Mouse (Mus musculus) neural tube, embryonic 14.5 days (tissue): ENCODE measurements around the gene Defb26. TPM values are rescaled to one million over a fixed set of nuclear protein-coding genes. Genes with fewer than 3 reads are reported as not detected.

Experiments used
- ATAC-seq: fragments of 200-750 bp; cut with Nextera tagmentation; 2 replicates; pipeline ENCODE4 v1.8.0; 2017; ENCODE audit warnings: low read depth, mild to moderate bottlenecking, moderate TSS enrichment, moderate library complexity
- H3K27ac ChIP-seq: fragments of 300-500 bp; sonication (generic); 2 replicates; pipeline ENCODE4 v1.5.1; 2014; ENCODE audit warnings: low read depth, mild to moderate bottlenecking, control low read depth, low read length, moderate library complexity, mixed read lengths
- H3K27me3 ChIP-seq: fragments of 300-500 bp; sonication (generic); 2 replicates; pipeline ENCODE4 v1.6.1; 2014; ENCODE audit warnings: low read length; ENCODE audit not compliant: control insufficient read depth, insufficient read depth
- H3K36me3 ChIP-seq: fragments of 300-500 bp; sonication (generic); 2 replicates; pipeline ENCODE4 v1.6.1; 2014; ENCODE audit warnings: low read length, mixed read lengths; ENCODE audit not compliant: control insufficient read depth, insufficient read depth
- H3K4me1 ChIP-seq: fragments of 300-500 bp; sonication (generic); 2 replicates; pipeline ENCODE4 v1.6.1; 2014; ENCODE audit warnings: low read length; ENCODE audit not compliant: control insufficient read depth, insufficient read depth
- H3K4me2 ChIP-seq: fragments of 300-500 bp; sonication (generic); 2 replicates; pipeline ENCODE4 v1.6.1; 2014; ENCODE audit warnings: mild to moderate bottlenecking, low read depth, low read length, control low read depth
- H3K4me3 ChIP-seq: fragments of 300-500 bp; sonication (generic); 2 replicates; pipeline ENCODE4 v1.5.1; 2014; ENCODE audit warnings: low read depth, low read length, control low read depth, mixed read lengths
- H3K9ac ChIP-seq: fragments of 300-500 bp; sonication (generic); replicated peaks from 2 replicates; pipeline ENCODE4 v1.6.1; 2014; ENCODE audit warnings: low read depth, mild to moderate bottlenecking, control low read depth, low read length, mixed read lengths
- H3K9me3 ChIP-seq: fragments of 300-500 bp; sonication (generic); 2 replicates; pipeline ENCODE4 v1.6.1; 2016; ENCODE audit warnings: low read length; ENCODE audit not compliant: control insufficient read depth
- WGBS: fragments of 180-500 bp; shearing (Covaris S2); extraction: QIAGEN DNeasy Blood & Tissue Kit; methylation state at CpG from one replicate; pipeline ENCODE4 v1.1.7; 2014; 5-methylcytosine and 5-hydroxymethylcytosine counted together
- polyA plus RNA-seq: library from polyadenylated mRNA; unstranded; fragments of >200 nt; fragmentation: Nextera tagmentation; extraction: Ambion mirVana; gene quantifications from 2 replicates; pipeline ENCODE4 v1.2.1, GENCODE M21; 2014

Gene Defb26
- not detected in 2 replicates for polyA plus RNA-seq

- no peaks in the 10 kb centered on the region for H3K27me3 ChIP-seq
- H3K36me3 ChIP-seq: no peaks in the 10 kb centered on the region
- no peak within 1 kb of the TSS for H3K4me3 ChIP-seq
- no peaks in the 10 kb centered on the region for H3K4me1 ChIP-seq
- H3K9ac ChIP-seq: no peak within 1 kb of the TSS
- no peak for ATAC-seq
- H3K27ac ChIP-seq: no peak within 1 kb of the TSS
- no peak within 1 kb of the TSS for H3K4me2 ChIP-seq
- 61% methylated on average over 1 of the region's 1 CpGs for WGBS
- no peaks in the 10 kb centered on the region for H3K9me3 ChIP-seq
These were observed at the start of gene Defb26 for GRCm38 (mm10) chr2:152511592-152511991. Gene Defb26, minus strand, starts transcription at chr2:152511692.

GRCm38 (mm10) chr2:152556655-152557054 is 45.2 kb upstream of the Defb26 start:
- WGBS: 89% methylated on average over 7 of the region's 7 CpGs
- Histone ChIP-seq H3K36me3 (no peaks in the 10 kb centered on the region), H3K9me3 (no peaks in the 10 kb centered on the region), H3K9ac (no peak overlapping the region), H3K4me3 (no peak overlapping the region), H3K4me1 (no peaks in the 10 kb centered on the region), H3K4me2 (no peak overlapping the region), H3K27ac (no peak overlapping the region), H3K27me3 (no peaks in the 10 kb centered on the region)
- ATAC-seq: no peak

- Histone ChIP-seq H3K27me3 (no peaks in the 10 kb centered on the region), H3K9ac (no peak overlapping the region), H3K9me3 (no peaks in the 10 kb centered on the region), H3K4me1 (no peaks in the 10 kb centered on the region), H3K36me3 (no peaks in the 10 kb centered on the region), H3K27ac (no peak overlapping the region), H3K4me3 (no peak overlapping the region), H3K4me2 (no peak overlapping the region; the same call in 1 of the 2 replicates)
- ATAC-seq: peak; percentile 60; the same call in 1 of the 2 replicates
- 16% methylated on average over 16 of the region's 16 CpGs for WGBS
These were observed 42.4 kb upstream of the Defb26 start for GRCm38 (mm10) chr2:152553774-152554423.

- H3K4me1 ChIP-seq: no peaks in the 10 kb centered on the region
- H3K4me2 ChIP-seq: no peak overlapping the region
- H3K36me3 ChIP-seq: no peaks in the 10 kb centered on the region
- WGBS: 80% methylated on average over 5 of the region's 5 CpGs
- H3K9ac ChIP-seq: no peak overlapping the region
- H3K27me3 ChIP-seq: no peaks in the 10 kb centered on the region
- no peaks in the 10 kb centered on the region for H3K9me3 ChIP-seq
- H3K4me3 ChIP-seq: no peak overlapping the region
- no peak overlapping the region for H3K27ac ChIP-seq
- ATAC-seq: no peak
These were observed 36.6 kb upstream of the Defb26 start for GRCm38 (mm10) chr2:152548124-152548523.

GRCm38 (mm10) chr2:152544691-152545090 is 33.2 kb upstream of the Defb26 start:
- 19% methylated on average over 4 of the region's 4 CpGs for WGBS
- no peaks in the 10 kb centered on the region for H3K4me1 ChIP-seq
- no peak overlapping the region for H3K4me2 ChIP-seq
- no peak overlapping the region for H3K27ac ChIP-seq
- H3K36me3 ChIP-seq: no peaks in the 10 kb centered on the region
- no peak overlapping the region for H3K9ac ChIP-seq
- peak; percentile 60; the same call in 1 of the 2 replicates for ATAC-seq
- H3K9me3 ChIP-seq: no peaks in the 10 kb centered on the region
- no peak overlapping the region for H3K4me3 ChIP-seq
- H3K27me3 ChIP-seq: no peaks in the 10 kb centered on the region

- no peak for ATAC-seq
- WGBS: 60% methylated on average over 4 of the region's 4 CpGs
These were observed 32.0 kb upstream of the Defb26 start for GRCm38 (mm10) chr2:152543478-152543877.

GRCm38 (mm10) chr2:152542897-152543296 is 31.4 kb upstream of the Defb26 start:
- Histone ChIP-seq H3K36me3 (no peaks in the 10 kb centered on the region), H3K9me3 (no peaks in the 10 kb centered on the region), H3K27ac (no peak overlapping the region), H3K4me1 (no peaks in the 10 kb centered on the region), H3K4me3 (no peak overlapping the region), H3K27me3 (no peaks in the 10 kb centered on the region), H3K4me2 (no peak overlapping the region), H3K9ac (no peak overlapping the region)
- 77% methylated on average over 2 of the region's 2 CpGs for WGBS
- ATAC-seq: no peak

More at GRCm38 (mm10) chr2:152543478-152543877, 32.0 kb upstream of the Defb26 start:
- Histone ChIP-seq H3K27me3 (no peaks in the 10 kb centered on the region), H3K9me3 (no peaks in the 10 kb centered on the region), H3K4me2 (no peak overlapping the region), H3K27ac (no peak overlapping the region), H3K36me3 (no peaks in the 10 kb centered on the region), H3K4me1 (no peaks in the 10 kb centered on the region), H3K9ac (no peak overlapping the region), H3K4me3 (no peak overlapping the region)

- Histone ChIP-seq H3K4me2 (no peak overlapping the region), H3K4me3 (no peak overlapping the region), H3K27ac (no peak overlapping the region), H3K36me3 (no peaks in the 10 kb centered on the region), H3K4me1 (no peaks in the 10 kb centered on the region), H3K27me3 (no peaks in the 10 kb centered on the region), H3K9me3 (no peaks in the 10 kb centered on the region), H3K9ac (no peak overlapping the region)
- 85% methylated on average over 9 of the region's 9 CpGs for WGBS
- no peak for ATAC-seq
These were observed 30.5 kb upstream of the Defb26 start for GRCm38 (mm10) chr2:152541979-152542378.

GRCm38 (mm10) chr2:152539944-152540710 is 28.6 kb upstream of the Defb26 start, which contains the start of gene Defb29:
Gene Defb29, minus strand, starts transcription at chr2:152540098.
- H3K4me3 ChIP-seq: no peak within 1 kb of the TSS
- 52% methylated on average over 13 of the region's 13 CpGs for WGBS
- H3K9me3 ChIP-seq: no peaks in the 10 kb centered on the region
- no peaks in the 10 kb centered on the region for H3K36me3 ChIP-seq
- no peak for ATAC-seq
- no peak within 1 kb of the TSS for H3K9ac ChIP-seq
- H3K27me3 ChIP-seq: no peaks in the 10 kb centered on the region
- H3K4me1 ChIP-seq: no peaks in the 10 kb centered on the region
- no peak within 1 kb of the TSS for H3K4me2 ChIP-seq
- no peak within 1 kb of the TSS for H3K27ac ChIP-seq
